Mouse (Mus musculus): ENCODE results near the gene Aipl1. TPM values are rescaled to one million over a fixed set of nuclear protein-coding genes. Genes with fewer than 3 reads are reported as not detected.
"Not testable (repeated sequence)": the region's sequence is repeated elsewhere in the genome, so short reads cannot be mapped to it uniquely, and the experiment has no call there.

The Aipl1 gene
- total RNA-seq, 4 experiments from 2014 or later, result not detected

DNA sequence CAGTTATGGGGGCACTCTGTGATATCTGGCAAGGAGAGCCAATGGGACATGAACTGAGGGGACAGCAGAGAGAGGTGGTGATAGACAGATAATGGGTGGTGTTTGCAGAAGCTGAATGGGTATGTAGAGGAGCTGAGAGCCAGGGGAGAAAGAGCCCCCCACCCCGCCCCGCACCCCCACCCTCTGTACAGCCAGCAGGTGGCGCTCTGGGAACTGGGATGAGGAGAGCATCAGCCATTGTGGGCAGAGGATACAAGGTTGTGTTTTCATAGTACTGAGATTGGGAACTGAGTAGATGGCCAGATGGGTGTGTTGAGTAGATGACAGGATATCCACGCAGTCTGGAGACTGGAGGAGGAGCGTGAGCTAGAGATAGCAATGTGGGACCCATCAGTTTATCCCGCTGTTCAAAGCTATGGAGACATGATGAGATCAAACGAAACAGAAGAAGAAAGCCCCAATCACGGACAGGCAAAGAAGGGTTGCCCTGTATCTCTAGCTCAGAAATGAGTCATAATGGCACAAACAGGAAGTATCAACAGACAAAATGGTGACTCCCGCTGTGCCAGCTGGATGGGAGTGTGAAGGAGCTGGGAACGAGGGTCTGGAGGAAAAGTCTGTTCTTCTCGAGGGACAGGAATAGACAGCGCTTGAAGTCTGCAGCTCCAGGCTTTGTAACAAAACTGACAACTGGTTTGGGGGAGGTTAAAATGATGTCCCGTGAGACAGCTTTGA lies 20.6 kb downstream of the Aipl1 start:
- DNase-seq, result no peak

DNA sequence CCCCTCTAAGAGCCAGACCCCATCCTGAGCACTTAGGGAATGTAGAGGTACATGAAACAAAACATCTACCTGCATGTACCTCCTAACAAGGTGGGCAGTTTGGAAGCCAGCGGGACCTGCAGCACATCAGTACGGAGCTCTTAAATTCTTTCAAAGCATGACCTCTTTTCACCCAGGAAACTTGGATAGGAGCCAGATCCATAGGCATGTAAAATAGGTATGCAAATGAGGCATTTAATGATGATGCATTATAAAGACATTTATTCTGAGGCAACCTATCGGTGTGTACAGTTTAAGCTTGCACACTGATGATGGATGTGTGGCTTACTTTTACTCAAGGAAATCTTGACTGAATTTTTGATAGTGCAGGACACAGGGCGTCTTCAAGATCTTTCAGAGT lies 22.6 kb downstream of the Aipl1 start:
- no peak for DNase-seq

DNA sequence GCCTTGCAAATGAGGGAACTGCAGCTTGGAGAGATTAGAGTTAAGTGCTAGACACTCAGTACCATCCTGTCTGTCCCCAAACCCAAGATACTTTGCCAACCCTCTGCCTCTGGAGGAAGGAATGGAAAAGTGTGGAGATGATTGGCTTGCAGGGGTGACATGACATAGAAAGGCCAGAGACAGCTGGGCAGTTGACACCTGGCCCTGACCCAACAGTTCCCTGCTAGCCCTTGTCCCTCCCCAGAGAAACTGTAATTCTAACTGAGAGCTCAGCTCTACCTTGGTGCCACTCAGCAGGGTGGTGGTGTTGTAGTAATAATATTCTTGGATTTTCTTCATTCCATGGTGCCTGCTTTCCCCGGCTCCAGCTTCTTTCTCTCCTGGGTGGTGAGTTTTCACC lies 25.4 kb downstream of the Aipl1 start:
- no peak for DNase-seq

DNA sequence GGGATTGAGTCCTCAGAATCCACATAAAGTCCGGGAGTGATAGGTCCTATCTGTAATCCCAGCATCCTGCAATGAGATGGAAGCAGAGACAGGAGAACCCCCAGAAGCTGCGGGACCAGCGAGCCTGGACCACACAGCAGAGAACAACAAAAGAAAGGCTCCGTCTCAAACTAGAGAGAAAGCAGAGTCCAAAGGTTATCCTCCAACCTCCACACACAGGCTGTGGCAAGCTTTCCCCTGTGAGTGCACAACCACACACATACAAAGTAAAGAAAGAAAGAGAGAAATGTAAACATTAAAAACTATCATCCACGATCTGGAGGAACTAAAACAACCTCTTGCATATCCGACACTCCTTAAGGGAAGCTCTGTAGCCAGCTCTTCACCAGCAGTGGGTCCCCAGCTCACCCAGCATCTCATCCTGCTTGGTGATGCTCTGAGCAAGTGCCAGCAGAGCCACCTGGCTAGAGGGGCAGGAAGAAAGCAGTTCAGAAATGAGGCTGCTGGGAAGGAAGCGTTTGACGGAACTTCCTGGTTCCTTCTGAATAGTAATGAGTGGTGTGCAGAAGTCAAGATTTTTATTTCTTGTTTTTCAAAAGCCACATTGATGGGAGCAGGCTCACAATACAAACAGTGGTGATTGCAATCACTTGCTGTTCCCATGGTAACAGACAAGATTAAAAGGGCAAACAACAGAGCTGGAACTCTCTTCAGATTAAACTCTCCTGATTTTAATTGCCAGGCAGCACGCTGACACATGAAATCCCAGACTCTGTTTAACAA lies 26.2 kb downstream of the Aipl1 start:
- DNase-seq, result no peak

DNA sequence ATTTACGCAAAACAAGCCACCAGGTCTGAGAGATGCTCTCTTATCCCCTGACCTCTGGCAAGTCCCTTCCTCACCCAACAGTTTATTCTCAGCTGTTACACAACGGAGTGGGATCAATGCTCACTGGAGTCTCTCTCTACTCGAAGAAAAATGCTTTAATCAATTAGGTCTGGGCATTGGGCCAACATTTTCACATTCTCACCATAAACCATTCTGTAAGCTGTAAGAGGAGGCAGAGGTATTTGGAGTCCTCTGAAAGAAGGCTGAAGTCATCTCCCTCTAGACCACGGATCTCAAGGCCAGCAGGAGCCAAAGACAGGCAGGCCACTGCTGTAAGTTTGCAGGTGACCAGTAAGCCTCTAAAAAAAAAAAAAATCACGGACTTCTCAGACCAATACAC lies 26.9 kb downstream of the Aipl1 start:
- no peak for DNase-seq

DNA sequence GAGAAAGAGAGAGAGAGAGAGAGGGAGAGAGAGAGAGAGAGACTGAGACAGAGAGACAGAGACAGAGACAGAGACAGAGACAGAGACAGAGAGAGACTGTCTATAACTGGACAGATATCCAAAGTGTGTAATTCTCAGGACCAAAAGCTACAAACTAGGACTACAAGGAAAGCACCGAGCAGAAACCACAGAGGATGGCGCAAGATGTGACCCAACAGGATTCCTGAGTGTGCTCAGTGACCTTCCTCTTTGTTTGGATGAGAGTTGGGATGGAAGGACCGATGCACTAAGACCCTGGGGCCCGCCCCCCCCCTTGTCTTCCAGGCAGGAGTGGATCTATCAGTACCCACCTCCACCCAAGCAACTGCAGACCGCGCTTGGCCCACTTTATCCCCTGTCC lies 31.8 kb downstream of the Aipl1 start:
- DNase-seq, result no peak

DNA sequence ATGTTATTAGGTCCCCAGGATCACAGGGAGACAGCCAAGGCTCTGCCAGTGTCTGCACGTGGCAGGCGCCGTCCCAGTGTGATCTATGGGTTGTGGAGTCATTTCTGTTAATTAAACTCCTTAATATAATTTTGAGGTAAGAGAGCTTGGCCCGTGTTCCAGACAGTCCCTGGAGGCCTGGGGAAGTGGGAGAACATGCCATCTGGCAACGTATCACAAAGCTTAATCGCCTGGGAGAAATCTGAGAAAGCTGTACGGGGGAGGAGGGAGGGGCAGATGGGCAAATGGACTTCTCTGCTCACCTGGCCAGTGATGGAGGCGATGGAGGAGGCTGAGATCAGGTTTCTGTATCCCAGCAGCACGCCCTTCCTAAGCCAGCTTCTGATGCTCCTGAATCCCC lies 34.1 kb downstream of the Aipl1 start:
- no peak for DNase-seq

DNA sequence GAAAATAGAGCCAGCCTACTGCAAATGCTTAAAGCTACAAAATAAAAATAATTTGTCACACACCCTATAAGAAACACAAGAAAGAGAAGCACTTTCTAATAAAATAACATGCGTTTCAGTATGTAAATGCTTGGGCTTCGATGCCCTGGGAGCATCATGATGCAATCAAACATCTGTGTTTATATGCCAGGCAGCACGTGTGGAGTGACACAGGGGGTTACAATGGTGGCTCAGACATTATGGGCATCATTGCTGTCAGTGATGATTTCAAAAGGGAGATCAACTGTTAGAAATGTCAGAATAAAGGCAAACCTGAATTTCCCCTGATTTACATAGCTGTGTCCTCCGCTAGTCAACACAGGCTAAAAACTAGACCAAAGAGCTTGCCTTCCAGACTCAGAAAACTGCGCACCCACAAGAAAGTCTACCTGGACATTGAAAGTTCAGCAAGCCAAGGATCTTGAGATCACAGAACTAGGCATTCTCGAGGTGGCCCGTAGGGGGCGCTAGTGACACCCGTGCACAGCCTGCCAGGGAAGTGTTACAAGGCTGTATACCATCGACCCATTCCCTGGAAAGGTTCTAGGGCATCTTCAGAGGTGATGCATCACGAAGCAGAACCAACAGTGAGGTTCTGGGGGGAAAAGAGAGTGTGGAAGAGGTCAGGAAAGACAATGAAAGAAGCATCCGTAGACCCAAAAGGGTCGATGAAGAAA lies 35.0 kb downstream of the Aipl1 start:
- DNase-seq, result no peak

DNA sequence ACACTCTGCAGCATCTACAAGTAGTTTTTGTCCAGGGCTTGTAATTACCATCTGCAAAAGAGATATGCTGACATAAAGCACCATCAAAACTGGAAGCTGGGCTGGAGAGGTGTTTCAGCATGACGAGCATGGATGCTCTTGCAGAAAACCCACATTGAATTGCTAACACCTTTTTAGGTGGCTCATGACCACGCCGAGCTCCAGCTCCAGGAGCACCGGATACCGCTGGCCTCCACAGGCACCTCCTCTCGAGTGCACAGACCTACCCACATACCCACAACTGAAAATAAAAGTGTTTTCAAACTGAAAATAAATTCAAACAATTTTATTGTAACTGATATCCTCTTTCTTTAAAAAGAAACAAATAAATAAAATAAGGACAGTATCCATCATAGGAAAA lies 37.1 kb downstream of the Aipl1 start:
- no peak for DNase-seq

DNA sequence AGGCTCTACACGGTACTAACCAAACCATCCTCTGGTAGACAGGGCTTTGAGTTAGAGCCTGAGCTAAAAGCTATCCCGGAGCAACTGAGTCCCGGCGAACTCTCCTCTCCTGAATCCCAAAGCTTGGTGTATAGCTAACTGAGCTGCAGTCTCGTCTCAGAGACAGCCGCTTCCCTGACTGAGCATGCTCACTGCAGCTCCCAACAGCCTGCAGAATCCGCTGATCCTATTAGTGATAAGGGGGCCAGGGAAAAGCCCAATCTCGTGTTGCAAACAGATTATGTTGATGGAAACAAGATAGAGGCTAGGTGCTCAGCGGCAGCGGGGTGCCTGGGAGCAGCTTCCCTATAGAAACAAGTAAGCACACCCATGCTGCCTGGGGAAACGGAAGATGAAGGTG lies 40.5 kb downstream of the Aipl1 start:
- DNase-seq, result no peak

DNA sequence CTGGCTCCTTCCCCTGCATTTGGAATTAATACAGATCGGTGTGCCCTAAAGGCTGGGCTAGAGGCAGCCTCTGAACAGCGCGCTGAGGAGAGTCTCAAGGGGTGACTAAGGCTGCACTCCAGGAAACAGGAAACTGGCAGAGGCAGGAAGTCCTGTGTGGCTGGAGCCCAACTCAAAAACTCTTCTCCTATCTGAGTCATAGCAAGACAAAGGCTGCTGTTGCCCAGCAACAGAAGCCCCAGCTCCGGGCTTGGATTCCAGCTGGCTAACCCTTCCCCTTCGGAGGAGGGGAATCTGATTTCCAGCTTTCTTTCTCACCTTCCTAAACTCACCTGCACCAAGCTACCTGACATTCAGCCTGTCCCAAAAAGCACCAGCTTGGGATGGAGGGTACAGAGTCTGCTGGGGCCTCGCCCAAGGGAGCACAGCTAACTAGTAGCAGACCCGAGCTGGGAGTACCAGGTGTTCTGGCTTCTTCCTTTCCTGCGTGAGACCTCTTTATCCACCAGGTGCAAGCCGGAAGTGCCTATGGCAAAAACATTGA lies 41.3 kb downstream of the Aipl1 start:
- DNase-seq, result peak; percentile 58

DNA sequence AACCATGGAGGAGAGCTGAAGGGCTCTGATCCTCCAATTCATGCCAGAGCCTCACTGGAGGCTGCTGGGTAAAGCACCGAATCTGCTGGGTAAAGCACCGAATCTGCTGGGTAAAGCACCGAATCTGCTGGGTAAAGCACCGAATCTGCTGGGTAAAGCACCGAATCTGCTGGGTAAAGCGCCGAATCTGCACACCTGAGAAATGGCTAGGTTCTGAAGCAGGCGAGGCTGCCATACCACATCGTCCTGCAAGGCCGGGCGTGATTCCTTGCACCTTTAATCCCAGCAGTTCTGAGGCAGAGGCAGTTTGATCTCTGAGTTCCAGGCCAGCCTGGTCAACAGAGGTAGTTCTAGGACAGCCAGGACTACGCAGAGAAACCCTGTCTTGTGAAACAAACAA lies 44.9 kb downstream of the Aipl1 start:
- no peak for DNase-seq

DNA sequence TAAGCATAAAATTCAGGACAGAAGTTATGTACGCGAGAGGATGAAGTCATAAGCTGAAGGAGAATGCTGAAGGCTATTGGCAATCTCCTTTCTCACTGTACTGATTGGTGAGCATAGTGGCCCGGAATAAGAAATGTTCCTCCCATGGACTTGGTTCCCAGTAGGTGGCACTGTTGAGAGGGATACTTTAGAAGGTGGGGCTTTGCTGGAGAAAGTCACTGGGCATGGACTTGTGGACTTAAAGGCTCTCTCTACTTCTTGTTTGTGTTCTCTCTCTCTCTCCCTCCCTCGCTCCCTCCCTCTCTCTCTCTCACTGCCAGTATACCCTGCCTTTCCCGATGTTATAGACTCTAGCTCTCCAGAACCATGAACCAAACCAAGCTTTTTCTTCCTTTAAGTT lies 45.8 kb downstream of the Aipl1 start:
- peak; percentile 18 for DNase-seq

DNA sequence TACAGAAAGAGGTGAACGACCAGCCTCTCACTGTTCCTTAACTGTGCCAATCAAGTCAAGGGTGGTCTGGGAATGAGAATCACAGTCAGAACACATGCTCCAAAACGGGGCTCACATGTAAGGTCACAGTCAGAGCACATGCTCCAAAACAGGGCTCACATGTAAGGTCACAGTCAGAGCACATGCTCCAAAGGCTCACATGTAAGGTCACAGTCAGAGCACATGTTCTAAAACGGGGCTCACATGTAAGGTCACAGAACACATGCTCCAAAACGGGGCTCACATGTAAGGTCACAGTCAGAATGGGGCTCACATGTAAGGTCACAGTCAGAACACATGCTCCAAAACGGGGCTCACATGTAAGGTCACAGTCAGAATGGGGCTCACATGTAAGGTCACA lies 47.9 kb downstream of the Aipl1 start:
- not testable (repeated sequence) for DNase-seq

DNA sequence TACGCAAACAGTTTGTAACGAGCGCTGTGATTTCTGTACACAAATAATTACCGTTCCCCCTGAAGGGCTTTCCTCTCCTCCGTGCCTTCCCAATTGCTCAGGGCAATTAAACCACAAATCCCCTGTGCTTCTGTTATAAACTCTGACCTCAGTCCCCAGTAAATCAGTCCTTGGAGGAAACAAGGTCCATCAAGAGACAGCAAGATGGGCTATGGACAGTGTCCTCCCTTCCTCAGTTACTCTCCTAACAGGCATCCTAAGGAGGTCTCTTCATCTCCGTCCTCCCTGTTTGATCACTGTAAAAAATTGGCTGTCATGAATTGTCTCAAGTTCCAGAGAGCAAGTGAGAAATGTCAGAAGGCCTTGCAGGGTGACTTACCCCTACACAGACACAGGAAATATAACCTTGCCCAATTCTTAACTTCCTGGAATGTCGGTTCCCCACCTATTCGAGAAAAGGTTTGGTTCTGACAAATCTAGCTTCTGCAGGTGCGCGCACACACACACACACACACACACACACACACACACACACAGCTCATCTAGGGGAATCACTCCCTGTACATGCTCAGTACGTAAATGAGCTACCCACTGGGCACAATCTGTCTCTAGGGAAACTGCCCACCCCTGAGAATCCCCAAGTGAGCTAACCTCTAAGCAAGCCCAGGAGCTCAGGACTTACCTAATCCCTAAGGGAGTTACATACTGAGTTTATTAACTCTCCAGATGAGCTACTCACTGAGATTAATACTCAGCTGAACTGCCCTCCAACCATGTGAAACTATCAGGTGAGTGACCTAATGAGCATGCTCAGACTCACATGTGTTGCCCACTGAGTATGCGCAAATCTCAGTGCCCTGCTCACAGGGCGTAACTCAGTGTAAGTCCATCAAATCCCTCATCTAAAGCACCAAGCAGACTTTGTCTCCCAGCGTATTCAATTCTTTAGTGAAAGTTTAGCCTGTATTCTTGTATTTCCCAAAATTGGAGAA lies 49.9 kb downstream of the Aipl1 start:
- no peak for DNase-seq

DNA sequence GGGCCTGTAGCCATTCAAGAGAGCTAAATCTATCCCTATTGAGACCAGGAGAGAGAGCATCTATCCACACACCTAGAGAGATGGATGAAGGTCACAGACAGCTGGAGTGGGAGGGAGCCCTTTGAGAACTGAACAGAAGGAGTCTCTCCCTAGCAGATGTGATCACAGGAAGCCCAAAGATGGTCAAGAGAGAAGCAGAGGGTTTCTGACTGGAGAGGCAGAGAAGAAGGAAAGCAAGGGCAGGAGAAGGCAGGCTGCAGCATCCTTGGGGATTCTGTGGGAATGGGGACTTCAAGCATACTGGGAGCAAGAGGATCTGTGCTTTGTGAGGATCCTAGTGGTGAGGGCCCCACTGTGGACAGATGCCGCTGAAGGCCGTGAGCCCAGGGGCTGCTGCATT lies 51.5 kb downstream of the Aipl1 start:
- no peak for DNase-seq

DNA sequence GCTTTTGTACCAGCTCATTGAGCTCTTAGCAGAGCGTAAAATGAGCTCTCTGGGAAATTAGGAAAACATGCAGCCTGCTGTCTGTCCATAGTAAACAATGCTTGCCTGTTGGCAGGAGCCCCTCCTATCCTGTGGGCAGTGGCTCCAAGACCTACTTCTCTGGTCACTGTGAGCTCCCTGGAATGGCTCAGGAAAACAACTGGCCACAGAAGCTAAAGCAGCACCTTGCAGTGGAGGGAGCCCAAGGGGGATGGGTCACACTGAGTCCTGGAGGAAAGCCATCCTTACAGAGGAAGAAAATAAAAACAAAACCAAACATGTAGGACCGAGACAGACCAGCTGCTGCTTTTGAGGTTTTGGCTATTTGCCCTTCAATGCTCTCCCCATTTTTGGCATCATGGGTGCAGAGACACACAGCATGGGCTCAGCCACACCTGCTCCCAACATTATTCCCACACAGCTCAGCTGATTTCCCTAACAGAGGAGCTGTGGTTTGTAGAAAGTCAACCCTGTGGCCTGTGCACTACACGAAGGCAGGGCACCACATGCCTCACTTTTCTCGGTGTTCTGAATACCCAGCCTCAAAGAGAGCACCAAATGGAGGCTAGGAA lies 52.1 kb downstream of the Aipl1 start:
- DNase-seq, result no peak

DNA sequence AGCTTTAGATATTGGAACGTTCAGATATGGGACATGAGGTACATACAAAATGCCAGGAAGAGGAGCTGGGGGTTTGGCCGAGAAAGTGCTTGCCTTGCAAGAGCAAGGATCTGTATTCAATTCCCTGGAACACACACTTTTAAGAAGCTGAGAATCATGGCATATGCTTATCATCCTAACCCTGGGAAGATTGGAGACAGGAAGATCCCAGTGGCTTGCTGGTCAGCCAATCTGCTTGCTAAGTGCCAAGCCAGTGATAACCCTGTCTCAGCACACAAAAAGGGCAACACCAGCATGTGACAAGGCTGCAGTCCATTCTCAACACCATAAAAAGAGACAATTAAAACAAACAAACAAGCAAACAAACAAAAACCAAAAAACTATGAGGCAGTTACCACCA lies 53.2 kb downstream of the Aipl1 start:
- no peak for DNase-seq
